Mouse (Mus musculus) heart, postnatal 0 days (tissue): ENCODE data around the gene Ehbp1l1.

Experiments
- CTCF ChIP-seq: IDR thresholded peaks from 2 replicates; pipeline ENCODE4 v1.5.1; 2016; ENCODE audit warnings: antibody characterized with exemption, control low read depth, low read depth
- EP300 ChIP-seq: IDR thresholded peaks from 2 replicates; pipeline ENCODE4 v1.6.1; 2016; ENCODE audit warnings: antibody characterized with exemption, low read depth

- TF ChIP-seq CTCF (no peak), EP300 (no peak)
These were observed 60.7 kb downstream of the Ehbp1l1 start for GRCm38 (mm10) chr19:5665465-5665864.
